Mouse (Mus musculus) megakaryocyte progenitor cell, adult 5-6 weeks (primary cell): ENCODE data around the gene Cox16. TPM values are rescaled to one million over a fixed set of nuclear protein-coding genes. Genes with fewer than 3 reads are reported as not detected.

Experiments
- ATAC-seq: replicated peaks from 2 replicates; pipeline ENCODE4 v1.8.0; 2016; ENCODE audit warnings: mild to moderate bottlenecking, moderate TSS enrichment, inconsistent platforms; ENCODE audit not compliant: poor library complexity
- total RNA-seq, 2 experiments: library from RNA; stranded (forward) in 1 of 2; stranded (reverse) in 1 of 2; fragments of 157-497, 149-512 nt in 1 of 2; fragments of 200-1000 nt in 1 of 2; gene quantifications; 2 replicates each; pipeline versions ENCODE4 v1.2.3 to v1.2.4; 2015 to 2017

The Cox16 gene
- total RNA-seq, 2 experiments from 2014 or later = 97.2 to 134 TPM

DNA sequence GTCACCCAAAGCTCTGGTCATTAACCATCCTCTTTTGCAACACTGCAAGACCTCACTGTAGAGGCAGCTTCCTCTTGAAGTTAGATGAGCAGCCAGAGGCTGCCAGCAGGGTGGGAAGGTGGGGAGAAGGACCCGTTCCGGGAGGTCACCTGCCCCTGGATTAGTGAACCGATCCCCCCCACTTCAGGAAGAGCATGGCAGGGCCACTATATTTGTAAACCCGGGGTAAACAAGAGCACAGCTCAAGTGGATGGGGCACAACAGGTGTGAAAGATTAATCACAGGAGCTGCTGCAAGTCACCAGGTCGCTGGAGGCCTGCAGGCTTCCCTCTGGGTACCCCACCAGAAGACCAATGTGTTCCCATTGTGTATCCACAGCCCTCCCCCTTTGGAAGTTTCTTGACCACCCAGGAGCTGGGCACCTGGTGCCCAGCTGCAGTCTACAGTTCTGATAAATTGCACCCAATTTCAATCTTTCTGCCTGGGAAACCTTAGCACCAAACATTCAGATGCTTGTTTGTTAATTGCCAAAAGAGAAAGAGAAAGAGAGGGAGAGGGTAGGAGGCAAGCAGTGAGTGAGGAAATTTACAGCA is 153.8 kb downstream of the Cox16 start:
- ATAC-seq = no peak

DNA sequence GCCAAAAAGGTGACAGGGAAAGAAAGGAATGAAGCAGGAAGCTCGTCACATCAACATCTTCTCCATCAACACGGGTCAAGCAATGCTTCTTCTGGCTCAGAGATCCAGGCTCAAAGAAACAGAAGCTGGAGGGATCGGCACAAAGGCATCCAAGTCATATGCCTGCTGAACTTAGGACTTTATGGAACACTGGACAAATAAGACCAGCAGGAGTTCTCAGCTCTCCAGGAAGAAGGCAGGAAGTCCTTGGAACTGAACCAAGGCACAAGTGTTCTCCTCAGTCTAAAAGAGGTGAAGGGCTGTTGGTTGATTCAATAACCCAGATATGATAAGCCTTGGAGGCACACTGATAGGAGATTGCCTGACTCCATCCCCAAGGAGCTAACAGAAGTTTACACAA is 159.9 kb downstream of the Cox16 start:
- no peak for ATAC-seq

- no peak for ATAC-seq
Observed at GRCm38 (mm10) chr12:81324116-81324515, 160.8 kb downstream of the Cox16 start.

- no peak for ATAC-seq
Observed at GRCm38 (mm10) chr12:81321021-81321420, 163.9 kb downstream of the Cox16 start.

GRCm38 (mm10) chr12:81317811-81318210 is 167.1 kb downstream of the Cox16 start:
- no peak for ATAC-seq

DNA sequence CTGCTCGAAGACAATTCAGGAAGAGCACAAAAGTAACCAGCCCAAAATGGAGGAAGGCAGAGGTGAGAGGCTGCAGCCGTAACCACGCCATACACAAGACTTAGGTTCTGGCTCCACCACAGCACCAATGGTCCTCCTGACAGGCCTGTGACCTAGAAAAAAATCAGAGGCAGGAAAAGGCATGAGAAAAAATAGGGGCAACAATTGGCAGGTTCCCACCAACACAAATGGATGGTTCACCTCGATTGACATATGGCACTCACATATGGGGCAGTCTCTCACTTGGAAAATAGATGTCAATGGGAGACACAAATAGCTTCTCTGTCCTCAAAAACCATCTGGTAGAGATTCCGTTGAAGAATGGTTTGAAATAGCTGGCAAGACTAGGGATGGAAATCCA is 169.0 kb downstream of the Cox16 start:
- no peak for ATAC-seq

Other genes starting within 250 kb of the Cox16 start
- gene Slc8a3, start 151.9 kb downstream of the Cox16 start, total RNA-seq (2015) = not detected in 2 replicates
- gene Slc8a3, start 151.9 kb downstream of the Cox16 start, total RNA-seq (2017) = not detected in 2 replicates
- gene Gm4787, start 105.7 kb downstream of the Cox16 start, total RNA-seq (2015) = 1.0 and 1.9 TPM in 2 replicates
- gene Gm4787, start 105.7 kb downstream of the Cox16 start, total RNA-seq (2017) = 0.29 and 0.51 TPM in 2 replicates
- gene Adam4, start 63.2 kb downstream of the Cox16 start, total RNA-seq (2015) = 1.4 and 2.0 TPM in 2 replicates
- 0.44 and 0.71 TPM in 2 replicates for gene Adam4, start 63.2 kb downstream of the Cox16 start, total RNA-seq (2017)
- 9.0 and 12.4 TPM in 2 replicates for gene Gm20498, start 47.8 kb upstream of the Cox16 start, total RNA-seq (2015)
- gene Gm20498, start 47.8 kb upstream of the Cox16 start, total RNA-seq (2017) = 44.8 and 52.5 TPM in 2 replicates
- gene Synj2bp, start 47.8 kb upstream of the Cox16 start, total RNA-seq (2015) = 25.6 and 34.4 TPM in 2 replicates
- 41.9 and 54.8 TPM in 2 replicates for gene Synj2bp, start 47.8 kb upstream of the Cox16 start, total RNA-seq (2017)
- gene Adam21, start 83.3 kb upstream of the Cox16 start, total RNA-seq (2015) = 0.20 TPM in 1 of 2 replicates, not detected in the other
- not detected in 2 replicates for gene Adam21, start 83.3 kb upstream of the Cox16 start, total RNA-seq (2017)
- gene Med6, start 109.9 kb upstream of the Cox16 start, total RNA-seq (2015) = 31.6 and 36.3 TPM in 2 replicates
- 61.1 and 75.2 TPM in 2 replicates for gene Med6, start 109.9 kb upstream of the Cox16 start, total RNA-seq (2017)
- gene Ttc9, start 146.1 kb upstream of the Cox16 start, total RNA-seq (2015) = not detected in 2 replicates
- gene Ttc9, start 146.1 kb upstream of the Cox16 start, total RNA-seq (2017) = not detected in 2 replicates